Comparison of ENCODE assay signal across 9 mouse cellular contexts in the genomic region with DNA sequence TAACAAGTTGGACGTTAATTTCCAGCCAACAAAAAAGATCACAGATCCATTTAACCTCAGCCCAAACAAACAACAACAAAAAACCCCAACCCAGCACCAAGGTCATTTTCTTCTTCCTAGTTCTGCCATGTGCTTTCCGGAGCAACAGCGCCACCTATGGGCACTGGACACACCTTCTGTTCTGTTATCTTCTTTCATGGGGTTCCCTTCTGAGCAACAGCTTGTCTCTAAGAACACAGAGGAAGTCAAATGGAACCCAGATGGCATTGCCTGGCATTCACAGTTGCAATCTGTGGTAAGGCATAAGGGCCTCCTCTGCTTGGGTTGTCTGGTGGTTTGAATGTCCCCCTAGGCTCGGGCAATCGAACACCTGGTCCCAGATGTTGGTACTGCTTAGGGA. TPM values are rescaled to one million over a fixed set of nuclear protein-coding genes. Genes with fewer than 3 reads are reported as not detected.
A peak's percentile ranks its signal among the peaks of the same experiment; 100 is the strongest.
DNase-seq lines count a peak whose midpoint lies in the region; ATAC-seq and TF ChIP-seq lines count a peak whose summit lies in the region.
"Had no signal": no experiment of that assay in that cellular context is flagged by ENCODE, and none has a peak within 500 bp of the region (broad histone marks: within the 10 kb centered on the region; RNA-seq: fewer than 3 reads in every experiment).

No protein-coding gene starts in this region.

- TF ChIP-seq CTCF in midbrain, postnatal 0 days (IDR thresholded peaks at IDR 0.05), result peak; percentile 54

- no peak for ATAC-seq in midbrain, postnatal 0 days (ENCODE audit: low FRiP score)
- no peak for ATAC-seq in midbrain, embryonic 13.5 days
- ATAC-seq in forebrain, embryonic 14.5 days, result no peak

- H3K4me3 ChIP-seq in midbrain, postnatal 0 days (ENCODE audit: low read depth, low read length), result no peak overlapping the region
- no peak overlapping the region for H3K4me3 ChIP-seq in midbrain, embryonic 13.5 days (replicated peaks)
- no peak overlapping the region for H3K4me3 ChIP-seq in forebrain, embryonic 14.5 days (ENCODE audit: low read depth, low read length)
- H3K4me3 ChIP-seq: embryonic facial prominence, embryonic 15.5 days had no signal

- no peaks in the 10 kb centered on the region for H3K9me3 ChIP-seq in midbrain, postnatal 0 days (ENCODE audit: low read length)
- H3K9me3 ChIP-seq in midbrain, embryonic 13.5 days, result no peaks in the 10 kb centered on the region
- H3K9me3 ChIP-seq in forebrain, embryonic 14.5 days (replicated peaks; ENCODE audit: control insufficient read depth, low read length), result no peaks in the 10 kb centered on the region
- H3K9me3 ChIP-seq: embryonic facial prominence, embryonic 15.5 days had no signal

- H3K4me1 ChIP-seq in midbrain, postnatal 0 days (ENCODE audit: insufficient read depth, low read length), result no peaks in the 10 kb centered on the region
- H3K4me1 ChIP-seq in midbrain, embryonic 13.5 days (replicated peaks), result peaks cover 17% of the 10 kb centered on the region
- no peaks in the 10 kb centered on the region for H3K4me1 ChIP-seq in forebrain, embryonic 14.5 days (ENCODE audit: control insufficient read depth, insufficient read depth, low read length)

- no peaks in the 10 kb centered on the region for H3K27me3 ChIP-seq in midbrain, postnatal 0 days (ENCODE audit: insufficient read depth, low read length)
- no peaks in the 10 kb centered on the region for H3K27me3 ChIP-seq in midbrain, embryonic 13.5 days
- no peaks in the 10 kb centered on the region for H3K27me3 ChIP-seq in forebrain, embryonic 14.5 days (replicated peaks; ENCODE audit: control insufficient read depth, insufficient read depth, low read length)
- H3K27me3 ChIP-seq: embryonic facial prominence, embryonic 15.5 days had no signal

- H3K9ac ChIP-seq in midbrain, postnatal 0 days (replicated peaks; ENCODE audit: low read length, poor library complexity, severe bottlenecking), result no peak overlapping the region
- no peak overlapping the region for H3K9ac ChIP-seq in midbrain, embryonic 13.5 days (replicated peaks)
- H3K9ac ChIP-seq in forebrain, embryonic 14.5 days (ENCODE audit: low read length), result no peak overlapping the region
- H3K9ac ChIP-seq: embryonic facial prominence, embryonic 15.5 days had no signal

- no peak overlapping the region for H3K27ac ChIP-seq in midbrain, postnatal 0 days (ENCODE audit: low read depth, low read length)
- H3K27ac ChIP-seq in midbrain, embryonic 13.5 days, result no peak overlapping the region
- H3K27ac ChIP-seq in forebrain, embryonic 14.5 days (ENCODE audit: low read depth, low read length), result no peak overlapping the region
- H3K27ac ChIP-seq: embryonic facial prominence, embryonic 15.5 days had no signal

- no peak overlapping the region for H3K4me2 ChIP-seq in midbrain, postnatal 0 days (ENCODE audit: low read depth, low read length, poor library complexity, severe bottlenecking)
- no peak overlapping the region for H3K4me2 ChIP-seq in midbrain, embryonic 13.5 days (replicated peaks)
- no peak overlapping the region for H3K4me2 ChIP-seq in forebrain, embryonic 14.5 days (ENCODE audit: low read length)
- H3K4me2 ChIP-seq: embryonic facial prominence, embryonic 15.5 days had no signal

- no peaks in the 10 kb centered on the region for H3K36me3 ChIP-seq in midbrain, postnatal 0 days (ENCODE audit: insufficient read depth, low read length)
- H3K36me3 ChIP-seq in midbrain, embryonic 13.5 days, result 0 out of 2 replicates have a peak, but pooled peaks cover 8% of the 10 kb centered on the region
- H3K36me3 ChIP-seq in forebrain, embryonic 14.5 days (ENCODE audit: control insufficient read depth, insufficient read depth, low read length), result no peaks in the 10 kb centered on the region
- H3K36me3 ChIP-seq: embryonic facial prominence, embryonic 15.5 days had no signal

- DNase-seq in midbrain, postnatal 0 days (ENCODE audit: low spot score), result no peak
- DNase-seq in WW6 (ENCODE audit: low read depth, low spot score), result peak; percentile 45
- peak; percentile 94 for DNase-seq in cerebellum, adult 9-11 months
- peak; percentile 59 to 89 for DNase-seq in layer of hippocampus, postnatal 25 days (ENCODE audit: extremely low spot score in 1 of 2, low spot score in 1 of 2)
- peak; percentile 66 for DNase-seq in right cerebral cortex, postnatal 14 days
- DNase-seq in forebrain, embryonic 14.5 days (ENCODE audit: low spot score), result no peak
- DNase-seq in heart, adult 8-10 months (ENCODE audit: low spot score), result no peak

- WGBS in midbrain, postnatal 0 days, result 78% methylated on average over 5 of the region's 5 CpGs
- 76% methylated on average over 5 of the region's 5 CpGs for WGBS in midbrain, embryonic 13.5 days
- 75% methylated on average over 5 of the region's 5 CpGs for WGBS in forebrain, embryonic 14.5 days

RNA-seq across cellular contexts. Expression of a gene that starts 19.4 kb away (rescaled TPM):
- total RNA-seq in midbrain, postnatal 0 days (2014; rRNA removed), result 27.0 and 42.3 TPM in 2 replicates
- 23.5 and 24.6 TPM in 2 replicates for polyA plus RNA-seq in midbrain, postnatal 0 days (2015; fragmentation: Nextera tagmentation; extraction: Ambion mirVana)
- 63.6 and 70.7 TPM in 2 replicates for polyA plus RNA-seq in midbrain, embryonic 13.5 days (2015; fragmentation: Nextera tagmentation; extraction: Ambion mirVana)
- total RNA-seq in layer of hippocampus, postnatal 25 days (2021), result 10 to 100 TPM; 15.4 to 16.3 TPM
- 36.7 and 45.4 TPM in 2 replicates for polyA plus RNA-seq in forebrain, embryonic 14.5 days (2014; fragmentation: Nextera tagmentation; extraction: Ambion mirVana)
- 10 to 100 TPM; 12.3 to 22.6 (median 17.7) TPM for total RNA-seq in heart, adult 8-10 months (2022)

Comparison
In these comparisons a context has a peak if more than half of its experiments do, and no peak if none do; other contexts are left out.
1. DNase-seq: peak in WW6 (single experiment), cerebellum, adult 9-11 months (single experiment), layer of hippocampus, postnatal 25 days (2 of 2) and right cerebral cortex, postnatal 14 days (single experiment); none in midbrain, postnatal 0 days (single experiment), forebrain, embryonic 14.5 days (single experiment) and heart, adult 8-10 months (single experiment).